Mouse (Mus musculus) forebrain, embryonic 16.5 days (tissue): ENCODE results near the gene Ubtfl1. TPM values are rescaled to one million over a fixed set of nuclear protein-coding genes. Genes with fewer than 3 reads are reported as not detected.
"Not testable (repeated sequence)": the region's sequence is repeated elsewhere in the genome, so short reads cannot be mapped to it uniquely, and the experiment has no call there.

Experiments used
- ATAC-seq: fragments of 200-750 bp; cut with Nextera tagmentation; 2 replicates; pipeline ENCODE4 v1.8.0; 2017; ENCODE audit warnings: mild to moderate bottlenecking, moderate library complexity
- H3K27ac ChIP-seq: fragments of 300-500 bp; sonication (generic); 2 replicates; pipeline ENCODE4 v1.5.1; 2014; ENCODE audit warnings: low read length, control low read depth
- H3K27me3 ChIP-seq: fragments of 300-500 bp; sonication (generic); replicated peaks from 2 replicates; pipeline ENCODE4 v1.6.1; 2014; ENCODE audit warnings: low read length; ENCODE audit not compliant: control insufficient read depth, insufficient read depth
- H3K36me3 ChIP-seq: fragments of 300-500 bp; sonication (generic); 2 replicates; pipeline ENCODE4 v1.6.1; 2014; ENCODE audit not compliant: control insufficient read depth, insufficient read depth
- H3K4me1 ChIP-seq: fragments of 300-500 bp; sonication (generic); replicated peaks from 2 replicates; pipeline ENCODE4 v1.6.1; 2014; ENCODE audit warnings: low read length; ENCODE audit not compliant: control insufficient read depth, insufficient read depth
- H3K4me2 ChIP-seq: fragments of 300-500 bp; sonication (generic); 2 replicates; pipeline ENCODE4 v1.6.1; 2014; ENCODE audit warnings: mild to moderate bottlenecking, low read length, control low read depth
- H3K4me3 ChIP-seq: fragments of 300-500 bp; sonication (generic); replicated peaks from 2 replicates; pipeline ENCODE4 v1.5.1; 2014; ENCODE audit warnings: mild to moderate bottlenecking, low read length, control low read depth
- H3K9ac ChIP-seq: fragments of 300-500 bp; sonication (generic); replicated peaks from 2 replicates; pipeline ENCODE4 v1.6.1; 2014; ENCODE audit warnings: low read depth, low read length, control low read depth
- H3K9me3 ChIP-seq: fragments of 300-500 bp; sonication (generic); 2 replicates; pipeline ENCODE4 v1.6.1; 2016; ENCODE audit warnings: low read length; ENCODE audit not compliant: control insufficient read depth
- WGBS: fragments of 180-500 bp; shearing (Covaris S2); extraction: QIAGEN DNeasy Blood & Tissue Kit; methylation state at CpG from one replicate; pipeline ENCODE4 v1.1.7; 2014; 5-methylcytosine and 5-hydroxymethylcytosine counted together
- polyA plus RNA-seq: library from polyadenylated mRNA; unstranded; fragments of >200 nt; fragmentation: Nextera tagmentation; extraction: Ambion mirVana; gene quantifications from 2 replicates; pipeline ENCODE4 v1.2.1, GENCODE M21; 2015

The Ubtfl1 gene
- polyA plus RNA-seq: not detected in 2 replicates

GRCm38 (mm10) chr9:18404118-18404517 lies at the start of gene Ubtfl1:
Gene Ubtfl1 (plus strand): TSS chr9:18404418.
- H3K27me3 ChIP-seq: no peaks in the 10 kb centered on the region
- no peaks in the 10 kb centered on the region for H3K4me1 ChIP-seq
- no peak within 1 kb of the TSS for H3K4me2 ChIP-seq
- no peak within 1 kb of the TSS for H3K4me3 ChIP-seq
- ATAC-seq: no peak
- H3K27ac ChIP-seq: no peak within 1 kb of the TSS
- no peaks in the 10 kb centered on the region for H3K36me3 ChIP-seq
- no peak within 1 kb of the TSS for H3K9ac ChIP-seq
- no peaks in the 10 kb centered on the region for H3K9me3 ChIP-seq
- 69% methylated on average over 1 of the region's 1 CpGs for WGBS

DNA sequence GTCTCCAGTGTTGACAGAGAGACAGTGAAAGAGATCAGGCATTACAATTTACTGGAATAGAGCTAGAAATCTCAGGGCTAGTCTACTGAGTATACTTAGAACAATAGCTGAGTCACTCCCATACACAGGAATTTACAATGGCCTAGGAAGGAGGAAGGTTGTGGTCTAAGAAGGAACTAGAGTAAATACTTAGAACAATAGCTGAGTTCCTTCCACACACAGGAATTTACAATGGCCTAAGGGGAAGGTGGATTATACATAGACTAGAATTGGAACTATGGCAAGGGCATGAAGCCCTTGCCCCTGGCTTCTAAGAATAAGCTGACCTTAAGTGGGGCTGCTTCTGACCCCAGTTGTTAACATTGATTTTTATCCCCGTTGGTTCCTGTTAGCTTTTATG lies 31.2 kb upstream of the Ubtfl1 start:
- not testable (repeated sequence) for H3K4me1 ChIP-seq, H3K27ac ChIP-seq, H3K36me3 ChIP-seq, H3K9ac ChIP-seq, ATAC-seq, H3K27me3 ChIP-seq, H3K9me3 ChIP-seq, H3K4me3 ChIP-seq, H3K4me2 ChIP-seq
- WGBS: 82% methylated on average over 1 of the region's 1 CpGs

- Histone ChIP-seq H3K36me3 (no peaks in the 10 kb centered on the region), H3K4me3 (no peak overlapping the region), H3K27me3 (no peaks in the 10 kb centered on the region), H3K27ac (no peak overlapping the region), H3K9me3 (no peaks in the 10 kb centered on the region), H3K4me2 (no peak overlapping the region), H3K4me1 (no peaks in the 10 kb centered on the region), H3K9ac (no peak overlapping the region)
- WGBS: 37% methylated on average over 6 of the region's 6 CpGs
- ATAC-seq: no peak
Observed at GRCm38 (mm10) chr9:18385782-18386181, 18.4 kb upstream of the Ubtfl1 start.

DNA sequence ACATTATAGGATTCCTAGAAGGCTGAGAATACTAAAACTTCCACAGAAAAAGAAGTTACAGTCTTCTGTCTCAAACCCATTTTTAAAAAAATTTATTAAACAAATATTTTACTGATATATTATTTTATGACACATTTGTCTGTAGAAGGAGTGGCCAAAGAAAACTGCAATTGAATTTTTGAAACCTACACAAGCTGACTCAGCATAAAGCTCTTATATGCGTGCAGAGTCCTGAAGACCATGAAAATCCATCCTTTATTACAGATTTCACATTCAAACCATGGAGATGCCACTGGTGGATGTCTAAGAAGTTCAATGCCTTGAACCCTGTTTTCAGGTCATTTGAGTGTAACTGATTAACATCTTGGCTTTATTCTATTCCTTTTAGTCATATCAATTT lies 4.6 kb upstream of the Ubtfl1 start:
- Histone ChIP-seq H3K27me3 (no peaks in the 10 kb centered on the region), H3K4me2 (no peak overlapping the region), H3K4me1 (no peaks in the 10 kb centered on the region), H3K36me3 (no peaks in the 10 kb centered on the region), H3K27ac (no peak overlapping the region), H3K9me3 (no peaks in the 10 kb centered on the region), H3K4me3 (no peak overlapping the region), H3K9ac (no peak overlapping the region)
- WGBS: 72% methylated on average over 1 of the region's 1 CpGs
- ATAC-seq: no peak

GRCm38 (mm10) chr9:18402895-18403294 lies 1.3 kb upstream of the Ubtfl1 start, which contains the start of gene Naalad2:
Gene Naalad2 (minus strand): TSS chr9:18402995.
- not testable (repeated sequence) for H3K4me1 ChIP-seq, H3K4me2 ChIP-seq, H3K36me3 ChIP-seq, H3K27ac ChIP-seq, H3K9ac ChIP-seq, ATAC-seq, H3K4me3 ChIP-seq, H3K27me3 ChIP-seq, H3K9me3 ChIP-seq
- WGBS: 77% methylated on average over 2 of the region's 2 CpGs

DNA sequence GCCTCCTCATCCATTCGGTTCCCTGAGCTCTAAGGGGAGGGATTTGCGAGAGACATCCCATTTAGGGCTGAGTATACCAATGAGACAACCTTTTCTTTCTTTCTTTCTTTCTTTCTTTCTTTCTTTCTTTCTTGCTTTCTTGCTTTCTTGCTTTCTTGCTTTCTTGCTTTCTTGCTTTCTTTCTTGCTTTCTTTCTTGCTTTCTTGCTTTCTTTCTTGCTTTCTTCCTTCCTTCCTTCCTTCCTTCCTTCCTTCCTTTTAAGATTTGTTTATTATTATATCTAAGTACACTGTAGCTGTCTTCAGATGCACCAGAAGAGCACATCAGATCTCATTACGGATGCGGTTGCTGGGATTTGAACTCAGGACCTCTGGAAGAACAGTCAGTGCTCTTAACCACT lies 8.2 kb downstream of the Ubtfl1 start:
- not testable (repeated sequence) for H3K4me2 ChIP-seq, H3K27me3 ChIP-seq, H3K36me3 ChIP-seq, ATAC-seq, H3K4me1 ChIP-seq, H3K27ac ChIP-seq, H3K9me3 ChIP-seq, H3K9ac ChIP-seq, H3K4me3 ChIP-seq
- 87% methylated on average over 4 of the region's 4 CpGs for WGBS

GRCm38 (mm10) chr9:18430354-18430753 lies 26.1 kb downstream of the Ubtfl1 start, which contains the start of gene Mbd3l2:
Gene Mbd3l2 (plus strand): TSS chr9:18430654.
- no peak within 1 kb of the TSS for H3K9ac ChIP-seq
- no peaks in the 10 kb centered on the region; the same call in 1 of the 2 replicates for H3K4me1 ChIP-seq
- H3K9me3 ChIP-seq: no peaks in the 10 kb centered on the region
- H3K27me3 ChIP-seq: no peaks in the 10 kb centered on the region
- H3K36me3 ChIP-seq: no peaks in the 10 kb centered on the region
- H3K4me2 ChIP-seq: no peak within 1 kb of the TSS
- H3K27ac ChIP-seq: no peak within 1 kb of the TSS
- ATAC-seq: no peak
- H3K4me3 ChIP-seq: no peak within 1 kb of the TSS

DNA sequence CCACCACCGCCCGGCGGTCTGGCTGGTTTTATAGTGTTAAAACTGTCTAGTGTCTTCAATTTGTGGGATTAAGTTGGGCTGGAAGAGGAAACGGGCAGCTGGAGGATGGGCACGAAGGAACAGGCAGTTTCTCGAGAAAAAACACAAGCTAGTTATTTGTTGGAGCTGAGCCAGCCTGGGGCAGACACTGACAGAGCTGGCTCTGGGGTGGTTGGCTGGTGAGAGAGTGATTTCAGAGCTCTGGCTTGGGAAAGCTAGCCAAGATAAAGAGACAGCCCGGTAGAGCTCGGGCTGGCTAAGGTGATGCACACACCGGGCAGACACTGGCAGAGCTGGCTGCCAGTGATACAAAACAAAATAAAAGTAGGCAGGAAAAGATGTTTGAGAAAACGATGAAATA lies 27.5 kb downstream of the Ubtfl1 start:
- WGBS: 59% methylated on average over 10 of the region's 10 CpGs
- ATAC-seq: peak; percentile 59; the same call in 1 of the 2 replicates

GRCm38 (mm10) chr9:18456520-18456919 lies 52.3 kb downstream of the Ubtfl1 start:
- H3K4me1 ChIP-seq: no peaks in the 10 kb centered on the region
- H3K4me3 ChIP-seq: no peak overlapping the region
- H3K9ac ChIP-seq: no peak overlapping the region
- H3K36me3 ChIP-seq: peaks cover 55% of the 10 kb centered on the region
- peaks cover 8% of the 10 kb centered on the region for H3K9me3 ChIP-seq
- no peaks in the 10 kb centered on the region for H3K27me3 ChIP-seq
- 75% methylated on average over 4 of the region's 4 CpGs for WGBS
- ATAC-seq: no peak
- no peak overlapping the region for H3K27ac ChIP-seq
- H3K4me2 ChIP-seq: no peak overlapping the region

More for the DNA sequence above, 27.5 kb downstream of the Ubtfl1 start:
- no peak overlapping the region for H3K9ac ChIP-seq
- H3K36me3 ChIP-seq: no peaks in the 10 kb centered on the region
- H3K4me1 ChIP-seq: no peaks in the 10 kb centered on the region; the same call in 1 of the 2 replicates
- H3K9me3 ChIP-seq: no peaks in the 10 kb centered on the region
- no peak overlapping the region for H3K4me3 ChIP-seq
- H3K27ac ChIP-seq: no peak overlapping the region
- no peak overlapping the region for H3K4me2 ChIP-seq
- H3K27me3 ChIP-seq: no peaks in the 10 kb centered on the region
